Mouse (Mus musculus) adrenal gland, postnatal 4 days (tissue): ENCODE results near the gene Tctn1. TPM values are rescaled to one million over a fixed set of nuclear protein-coding genes. Genes with fewer than 3 reads are reported as not detected.
A peak's percentile ranks its signal among the peaks of the same experiment; 100 is the strongest.

ENCODE experiments used
- DNase-seq, 2 experiments: peaks; one replicate each; pipeline ENCODE4 v3.0.0; 2021 to 2022; ENCODE audit warnings: low spot score in 2 of 2, mixed read lengths in 2 of 2
- long read RNA-seq, 2 experiments: library from polyadenylated mRNA; stranded (forward); transcript quantifications; one replicate each; pipeline ENCODE4 v2.0.0; 2021
- total RNA-seq, 2 experiments: library from RNA; stranded (reverse); gene quantifications; 2 replicates each; pipeline ENCODE4 v1.2.3; 2021

Gene Tctn1
- 10 to 100 TPM; 23.4 to 24.3 TPM for total RNA-seq
- long read RNA-seq, experiment 1, partial matches to known transcripts = 0 of 1 reads
- long read RNA-seq, experiment 1, other reads (novel, unspliced or antisense) = 1 of 1 reads
- long read RNA-seq, experiment 2, partial matches to known transcripts = 3 of 4 reads
- long read RNA-seq, experiment 2, other reads (novel, unspliced or antisense) = 1 of 4 reads

DNA sequence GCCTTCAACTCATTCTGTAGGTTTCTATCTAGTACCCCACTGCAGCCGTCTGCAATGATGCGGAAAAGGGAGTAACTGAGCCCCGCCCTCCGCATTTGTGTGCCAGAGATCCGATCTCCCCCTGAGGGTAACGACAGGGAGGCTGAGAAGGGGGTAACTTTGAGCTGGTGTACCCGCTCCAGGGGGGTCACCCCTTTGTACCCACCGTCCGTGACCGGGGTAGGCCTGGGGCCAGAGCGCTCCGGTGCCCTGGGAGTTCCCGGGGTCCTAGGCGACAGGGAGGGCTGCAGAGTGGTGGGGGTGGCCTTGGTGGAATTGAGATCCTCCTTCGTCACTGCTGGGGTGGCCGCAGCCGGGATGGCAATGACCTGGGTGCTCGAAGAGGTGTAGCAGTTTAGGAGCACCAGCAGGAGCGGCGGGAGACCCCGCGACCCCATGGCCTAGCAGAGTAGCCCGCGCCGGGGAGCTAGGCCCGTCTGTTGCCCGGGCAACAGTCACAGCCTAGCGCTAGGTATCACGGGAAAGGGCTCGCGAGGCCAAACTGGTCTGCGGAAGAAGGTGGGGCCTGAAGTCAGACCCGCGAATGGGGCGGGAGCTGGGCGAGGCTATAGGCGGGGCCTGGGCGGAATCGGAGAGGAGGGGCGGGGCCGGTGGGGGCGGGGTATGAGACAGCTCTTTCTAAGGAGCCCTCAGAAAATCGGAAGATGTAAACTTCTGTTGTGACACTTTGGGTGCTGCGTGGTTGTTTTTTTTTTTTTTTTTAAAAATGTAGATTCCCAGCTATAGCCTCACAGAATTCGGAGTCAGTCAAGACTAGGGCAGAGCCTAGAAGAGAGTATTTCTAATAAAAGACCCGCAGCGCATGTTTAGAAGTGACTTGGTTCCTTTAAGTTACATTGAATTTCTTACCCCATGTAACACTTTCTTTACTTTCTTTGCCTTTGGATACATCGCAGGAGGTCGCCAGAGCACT lies at the start of gene Tctn1:
Gene Tctn1 (minus strand): TSS at position 528 of the 973 bp plus-strand sequence.
- peak; percentile 58 to 84 for DNase-seq

DNA sequence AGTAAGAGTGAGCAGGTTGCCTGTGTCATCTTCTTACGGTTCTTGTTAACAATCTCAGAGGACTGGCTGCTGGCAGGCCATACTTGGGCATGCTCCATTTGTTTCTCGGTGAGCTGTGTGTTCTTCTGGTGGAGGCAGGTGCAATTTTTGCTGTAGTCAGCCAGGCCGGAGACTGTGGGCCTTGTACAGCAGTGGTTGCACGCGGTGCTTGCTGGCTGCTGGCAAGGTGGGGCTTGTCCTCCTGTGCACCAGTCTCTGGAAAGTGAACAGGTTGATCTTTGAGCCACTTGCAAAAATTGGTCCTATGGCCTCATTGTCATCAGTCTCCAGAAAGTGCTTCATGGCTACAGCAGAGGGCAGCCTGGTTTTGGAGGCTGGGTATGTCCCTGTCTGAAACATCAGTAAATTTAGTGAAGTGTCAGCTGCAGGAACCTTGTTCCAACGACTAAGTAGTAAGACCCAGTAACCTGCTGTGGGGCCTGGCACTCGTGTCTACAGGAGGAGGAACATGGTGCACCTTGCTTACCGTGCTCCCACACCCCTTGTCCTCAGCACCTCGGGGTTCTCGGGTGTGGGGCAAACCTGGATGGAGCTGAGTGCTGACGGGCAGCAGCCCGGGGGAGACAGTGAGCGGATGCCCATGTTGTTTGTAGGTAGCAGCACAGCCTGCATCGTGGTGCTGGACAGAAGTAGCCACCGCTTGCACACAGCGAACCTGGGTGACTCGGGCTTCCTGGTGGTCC lies 48.9 kb upstream of the Tctn1 start:
- no peak for DNase-seq

DNA sequence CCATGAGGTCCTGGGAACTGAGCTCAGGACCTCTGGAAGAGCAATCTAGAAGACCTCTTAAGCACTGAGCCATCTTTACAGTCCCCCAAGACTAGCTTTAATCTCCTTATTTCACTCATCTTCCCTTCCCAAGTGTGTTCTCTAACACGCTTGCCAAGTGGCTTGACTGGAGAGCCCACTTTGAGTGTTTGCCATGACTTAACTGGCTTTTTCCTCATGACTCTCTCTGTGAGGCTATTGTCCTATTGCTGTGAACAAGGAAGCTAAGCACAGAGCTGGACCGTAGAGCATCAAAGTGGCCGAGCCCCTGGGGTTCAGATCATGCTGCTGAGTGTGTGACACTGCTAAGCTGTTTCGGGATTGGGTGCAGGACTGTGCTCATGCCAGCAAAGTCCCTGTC lies 48.1 kb upstream of the Tctn1 start:
- DNase-seq = no peak

DNA sequence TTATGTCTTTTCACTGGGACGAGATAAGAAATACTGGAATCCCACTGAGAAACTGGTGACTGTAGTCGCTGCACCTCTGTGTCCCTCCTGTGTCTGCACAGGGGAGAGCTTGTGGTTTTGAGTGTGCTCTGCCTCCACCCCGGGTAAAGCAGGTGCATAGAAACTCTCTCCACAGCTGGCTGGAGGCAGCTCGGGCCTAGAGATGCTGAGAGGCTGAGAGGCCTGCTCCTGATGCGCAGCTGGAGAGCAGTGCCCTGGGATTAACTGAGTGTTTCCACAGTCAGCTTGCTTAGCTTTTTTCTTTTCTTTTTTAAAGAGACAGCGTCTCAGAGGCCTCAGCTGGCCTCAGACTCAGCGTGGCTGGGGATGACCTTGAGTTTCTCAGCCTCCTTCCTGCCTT lies 47.4 kb upstream of the Tctn1 start:
- no peak for DNase-seq

DNA sequence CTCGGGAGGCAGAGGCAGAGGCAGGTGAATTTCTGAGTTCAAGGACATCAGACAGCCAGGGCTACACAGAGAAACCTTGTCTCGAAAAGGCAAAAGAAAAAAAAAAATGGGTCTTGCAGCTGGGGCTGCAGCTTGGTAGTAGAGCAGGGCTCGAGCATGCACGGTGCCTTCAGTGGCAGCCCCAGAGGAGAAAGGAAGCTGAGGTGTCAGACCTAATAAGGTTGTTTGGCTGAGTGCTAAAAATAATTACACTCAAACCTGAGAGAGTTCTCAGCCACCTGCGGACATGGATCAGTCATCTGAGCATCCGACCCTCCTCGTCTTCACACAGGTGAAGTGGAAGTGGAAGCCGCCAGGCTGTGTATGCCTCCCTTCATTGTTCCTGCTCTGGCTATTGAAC lies 46.4 kb upstream of the Tctn1 start:
- DNase-seq = no peak

DNA sequence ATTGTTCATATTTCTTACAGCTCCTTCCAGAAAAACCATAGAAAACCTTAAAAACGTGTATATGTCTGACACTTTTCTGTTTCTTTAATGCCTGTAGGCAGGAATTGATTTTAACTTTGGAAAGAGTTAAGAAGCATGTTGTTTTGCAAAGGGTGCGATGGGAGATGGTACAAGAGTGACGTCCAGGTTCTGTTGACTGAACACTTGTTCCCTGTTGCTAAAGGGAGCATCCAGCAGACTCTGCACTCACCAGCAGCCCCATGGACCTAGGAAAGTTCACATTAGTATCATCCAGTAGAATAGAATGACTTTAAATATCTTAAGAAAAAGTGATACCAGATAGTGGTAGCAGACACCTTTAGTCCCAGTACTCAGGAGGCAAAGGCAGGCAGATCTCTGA lies 42.3 kb upstream of the Tctn1 start:
- no peak for DNase-seq

DNA sequence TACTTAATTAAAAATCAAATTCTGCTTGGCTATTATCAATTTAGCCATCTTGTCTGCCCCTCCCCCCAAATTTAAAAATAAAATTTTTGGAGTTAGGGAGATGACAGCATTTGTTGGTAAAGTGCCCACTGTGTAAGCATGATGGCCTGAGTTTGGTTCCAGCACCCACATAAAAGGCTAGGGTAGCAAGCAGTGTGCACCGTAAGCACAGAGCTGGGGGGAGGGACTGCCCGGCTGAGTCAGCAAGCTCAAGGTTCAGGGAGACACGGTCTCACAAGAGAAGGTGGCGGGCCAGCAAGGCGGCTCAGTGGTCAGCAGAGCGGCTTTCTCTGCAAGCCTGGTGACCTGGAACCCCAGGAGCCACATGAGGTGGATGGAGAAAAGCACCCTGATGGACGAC lies 41.2 kb upstream of the Tctn1 start:
- no peak for DNase-seq

DNA sequence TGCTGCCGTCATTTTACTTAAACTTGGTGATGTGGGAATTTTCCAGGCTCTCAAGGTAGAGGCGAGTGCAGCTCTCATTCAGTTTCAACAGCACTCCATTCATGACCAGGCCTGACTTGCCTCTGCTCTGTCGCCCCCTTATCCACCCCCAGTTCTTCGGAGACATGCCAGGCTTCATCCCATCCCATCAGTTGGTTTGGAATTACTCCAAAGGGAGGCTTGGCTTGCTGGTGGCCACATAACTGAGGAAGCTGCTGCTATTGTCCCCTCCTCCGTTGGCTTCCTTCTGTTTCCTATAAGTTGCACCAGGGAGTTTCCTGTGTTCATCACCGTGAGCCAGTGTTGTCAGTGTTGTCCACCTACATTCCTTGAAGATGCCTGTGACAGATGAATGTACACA lies 40.3 kb upstream of the Tctn1 start:
- no peak for DNase-seq

DNA sequence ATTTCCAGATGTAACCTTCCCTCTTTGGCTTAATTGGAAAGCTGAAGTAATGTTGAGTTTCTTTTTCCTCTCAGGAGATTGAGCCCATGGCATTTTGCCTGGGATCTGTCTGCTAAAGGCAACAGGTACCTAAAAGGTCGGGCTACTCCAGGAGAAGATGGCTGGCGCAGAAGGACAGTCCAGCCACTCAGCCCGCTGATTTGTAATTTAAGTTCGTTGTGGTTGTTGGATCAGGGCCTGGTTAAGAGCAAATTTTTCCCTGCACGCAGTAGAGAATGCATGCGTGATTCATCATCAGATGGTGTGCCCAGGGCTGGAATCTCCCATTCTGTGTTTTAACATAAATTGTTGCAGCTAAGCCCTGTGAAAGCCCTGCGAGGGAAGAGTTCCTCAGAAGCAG lies 39.7 kb upstream of the Tctn1 start:
- no peak for DNase-seq

DNA sequence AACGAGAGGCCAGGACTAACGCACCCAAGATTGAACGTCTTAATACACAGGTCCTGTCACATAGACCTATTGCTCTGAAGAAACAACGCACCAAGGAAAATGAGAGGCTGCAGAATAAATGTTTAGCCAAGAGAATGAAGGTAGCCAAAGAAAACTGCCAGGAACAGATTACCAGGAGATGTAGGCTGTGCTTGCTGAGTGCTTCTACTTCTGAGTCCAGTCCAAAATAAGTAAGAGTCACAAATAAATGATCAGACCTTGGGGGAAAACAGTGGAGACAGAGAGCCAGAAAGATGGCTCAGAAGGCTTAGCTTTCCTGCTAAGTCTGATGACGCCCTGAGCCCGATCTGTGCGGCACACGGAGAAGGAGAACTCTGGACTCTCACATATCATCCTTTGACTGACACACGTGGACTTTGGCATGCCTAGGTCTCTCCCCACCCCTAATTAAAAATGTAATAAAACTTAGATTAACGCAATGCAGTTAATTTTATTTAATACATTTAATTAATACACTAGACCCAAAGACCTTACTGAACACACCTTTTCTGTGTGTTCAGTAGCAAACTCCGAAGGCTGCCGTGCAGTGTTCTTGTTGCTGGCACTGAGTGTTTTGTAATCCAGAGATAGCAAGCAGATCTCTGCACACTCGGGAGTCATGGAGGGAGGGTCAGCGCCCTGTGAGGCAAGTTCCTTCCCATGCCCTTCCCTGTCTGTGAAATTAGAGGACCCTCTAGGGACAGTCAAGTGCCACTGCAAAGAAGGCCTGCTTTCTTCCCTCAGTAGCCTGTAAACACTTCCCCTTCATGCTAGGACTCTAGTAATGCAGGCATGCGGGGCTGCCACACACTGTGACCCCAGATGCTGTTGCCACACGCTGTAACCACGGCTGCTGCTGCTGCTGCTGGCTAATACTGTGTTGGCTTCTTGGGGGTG lies 38.8 kb upstream of the Tctn1 start:
- no peak for DNase-seq

DNA sequence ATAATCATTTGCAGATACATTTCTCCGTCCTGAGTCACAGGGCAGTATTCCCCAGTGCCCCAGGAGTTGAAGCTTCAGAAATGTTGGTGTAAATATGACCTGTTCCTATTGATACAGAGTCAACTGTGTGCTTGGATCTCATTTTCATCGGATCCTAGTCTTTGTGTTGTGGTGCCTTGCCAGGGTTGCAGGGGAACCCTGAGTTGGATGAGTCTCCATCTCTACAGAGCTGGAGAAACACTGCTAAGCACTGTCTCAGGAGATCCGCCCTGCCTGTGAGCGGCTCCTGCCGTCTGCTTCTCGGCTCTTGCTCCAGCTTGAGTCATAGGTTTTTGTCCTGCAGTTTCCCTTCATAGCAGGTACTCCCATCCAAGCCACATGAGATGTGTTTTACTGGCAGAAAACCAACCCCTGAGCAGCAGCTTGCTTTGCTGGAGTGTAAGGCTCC lies 35.8 kb upstream of the Tctn1 start:
- no peak for DNase-seq

DNA sequence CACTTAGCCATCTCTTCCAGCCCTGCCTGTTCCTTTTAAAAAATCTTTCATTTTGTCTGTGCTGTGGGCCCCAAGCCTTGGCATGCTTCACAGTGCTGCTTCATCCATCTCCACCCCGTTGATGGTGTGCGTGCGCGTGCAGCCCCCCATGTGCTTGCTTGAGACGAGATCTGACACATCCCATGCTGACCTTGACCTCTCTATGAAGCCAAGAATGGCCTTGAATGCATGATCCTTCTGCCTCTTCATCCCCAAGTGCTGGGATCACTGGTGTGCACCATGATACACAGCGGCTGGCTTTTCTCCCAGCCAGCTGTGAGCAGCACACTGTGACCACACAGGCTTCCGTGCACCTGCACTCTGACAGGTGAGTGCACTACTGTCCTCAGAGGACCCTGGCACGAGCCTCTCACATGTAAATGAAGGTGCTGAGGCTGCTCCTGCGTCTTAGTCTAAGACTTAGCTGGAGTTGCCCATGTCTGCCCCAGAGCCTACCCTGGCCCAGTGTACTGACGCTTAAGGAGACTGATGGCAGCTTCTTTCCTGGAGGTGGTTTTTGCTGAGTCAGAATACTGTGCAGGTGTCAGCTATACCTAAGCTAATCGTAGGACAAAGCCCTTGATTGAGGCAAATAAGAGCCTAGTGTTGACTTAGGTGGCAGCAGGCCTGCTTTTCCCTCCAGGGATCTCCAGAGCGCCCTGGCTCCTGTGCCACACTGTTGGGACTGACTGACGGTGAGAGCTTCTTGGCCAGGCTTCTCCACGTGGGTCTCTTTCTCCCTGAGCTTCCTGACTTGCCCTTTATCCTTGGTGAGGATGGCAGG lies 31.1 kb upstream of the Tctn1 start:
- DNase-seq = no peak

DNA sequence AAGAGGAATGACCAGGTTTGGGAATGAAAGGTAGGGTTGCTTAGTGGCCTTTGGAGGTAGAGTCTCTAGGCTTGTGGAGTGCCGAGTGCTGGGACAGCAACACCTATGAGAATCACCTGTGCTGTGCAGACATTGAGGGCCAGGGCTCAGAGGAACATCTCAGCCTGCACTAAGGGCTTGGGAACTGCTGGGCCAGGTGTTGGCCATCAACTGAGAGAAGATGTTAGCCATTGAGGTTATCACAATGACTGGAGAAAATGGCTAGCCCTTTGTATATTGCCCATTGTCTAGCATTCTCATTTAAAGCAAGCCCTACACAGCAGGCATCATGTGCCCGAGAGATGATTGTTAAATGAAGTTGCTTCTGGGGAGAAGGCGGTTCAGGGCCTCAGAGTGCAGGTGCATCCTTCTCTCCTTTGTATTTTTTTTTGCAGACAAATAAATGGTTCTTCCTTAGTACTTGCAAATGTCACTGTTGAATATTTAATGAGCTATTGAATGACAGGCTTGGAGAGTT lies 30.0 kb upstream of the Tctn1 start:
- no peak for DNase-seq

DNA sequence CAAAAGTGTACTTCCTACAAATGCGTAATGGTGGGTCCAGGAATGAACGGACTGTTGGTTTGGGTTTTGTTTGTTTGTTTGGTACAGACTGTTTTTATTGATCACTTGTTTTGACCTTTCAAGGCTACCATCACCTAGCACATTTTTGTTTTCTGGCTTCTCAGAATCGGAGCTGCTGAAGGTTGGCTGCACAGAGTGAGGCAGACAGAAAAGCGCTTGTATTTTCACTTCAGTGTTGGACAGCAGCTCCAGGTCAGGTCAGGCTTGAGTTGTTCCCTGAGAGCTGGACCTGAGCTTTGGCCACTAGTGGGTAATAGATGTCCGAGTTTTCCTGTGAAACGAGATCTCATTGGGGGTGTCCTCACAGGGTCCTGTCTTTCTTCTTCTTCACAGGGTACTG lies 28.9 kb upstream of the Tctn1 start:
- DNase-seq = no peak

DNA sequence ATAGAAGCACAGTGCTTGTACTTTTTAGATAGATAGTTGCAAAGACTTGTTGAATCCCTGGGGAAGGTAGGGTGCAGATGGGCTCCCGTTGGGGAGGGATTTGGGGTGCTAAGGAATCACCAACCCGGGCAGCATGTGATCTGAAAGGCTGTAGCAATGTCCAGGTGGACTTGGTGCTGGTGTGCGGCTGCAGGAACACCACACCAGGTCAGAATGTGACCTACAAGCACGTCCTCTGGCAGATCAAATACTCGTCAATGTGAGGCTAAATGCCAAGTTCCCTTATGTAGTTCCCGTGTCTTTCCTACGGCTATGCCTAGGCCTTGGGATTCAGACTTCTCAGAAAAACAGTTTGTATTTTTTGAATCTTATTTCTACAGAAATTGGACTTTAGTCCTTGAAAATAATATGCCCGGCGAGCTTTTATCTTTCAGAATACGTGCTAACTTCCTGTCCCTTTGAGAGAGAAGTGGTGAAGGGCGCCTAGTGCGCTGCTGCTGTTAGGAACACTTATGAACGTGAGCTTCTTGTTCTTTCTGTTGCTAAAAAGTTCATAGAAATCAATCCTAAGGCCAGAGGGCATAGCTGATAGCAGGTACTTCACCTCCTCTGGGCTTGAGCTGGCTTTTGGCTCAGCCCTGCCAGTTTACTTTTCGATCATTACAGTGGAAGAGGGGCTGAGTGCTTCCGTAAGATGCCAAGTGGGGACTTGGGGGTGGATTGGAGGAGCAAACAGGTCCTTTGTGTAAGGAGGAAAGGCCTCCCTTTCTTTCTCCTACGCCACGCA lies 27.5 kb upstream of the Tctn1 start:
- DNase-seq = no peak

DNA sequence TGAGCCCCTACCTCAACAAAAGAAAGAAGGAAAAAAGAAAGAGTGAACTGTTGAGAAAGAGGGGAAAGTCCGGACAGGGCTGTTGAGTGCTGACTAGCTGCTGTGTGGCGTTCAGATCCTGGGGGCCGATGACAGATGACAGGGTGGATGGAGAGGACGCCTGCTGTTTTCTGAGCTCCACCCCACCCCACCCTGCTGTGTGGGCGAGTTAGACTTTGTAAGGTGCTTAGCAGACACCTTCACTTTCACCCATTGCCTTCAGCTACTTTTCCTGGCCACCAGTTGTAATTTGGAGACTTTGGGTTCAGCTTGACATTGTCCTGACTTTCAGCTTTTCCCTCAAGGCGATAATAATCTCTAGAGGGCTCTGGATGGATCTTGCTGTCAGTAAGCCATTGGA lies 26.9 kb upstream of the Tctn1 start:
- DNase-seq = no peak

DNA sequence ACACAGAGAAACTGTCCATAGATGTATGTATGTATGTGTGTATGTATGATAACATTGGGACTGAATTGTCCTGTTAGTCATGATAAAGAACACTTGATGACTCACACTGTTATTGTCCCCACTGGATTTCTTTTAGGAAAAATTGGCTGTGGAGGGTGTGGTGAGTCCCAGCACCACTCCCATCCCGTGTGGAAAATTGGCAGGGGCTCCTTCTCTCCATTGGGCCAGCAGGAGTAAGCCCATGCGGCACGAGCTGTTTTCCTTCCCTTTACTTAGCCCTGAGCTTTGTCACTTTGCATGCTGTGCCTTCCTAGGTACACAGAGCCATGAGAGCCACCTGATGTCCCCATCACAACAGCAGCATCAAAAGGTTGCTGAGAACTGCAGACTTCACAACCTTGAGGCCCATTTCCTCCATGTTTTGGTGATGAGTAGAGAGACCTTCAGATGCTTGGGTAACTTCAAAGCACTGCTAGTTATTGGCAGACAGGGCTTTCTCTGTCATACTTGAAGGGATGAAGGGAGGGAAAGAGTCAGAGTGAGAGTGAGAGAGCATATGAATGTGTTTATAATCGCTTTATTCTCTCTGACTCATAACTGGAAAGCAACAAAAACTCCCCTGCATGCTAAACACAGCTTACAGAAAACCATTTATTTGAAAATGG lies 24.0 kb upstream of the Tctn1 start:
- no peak for DNase-seq

DNA sequence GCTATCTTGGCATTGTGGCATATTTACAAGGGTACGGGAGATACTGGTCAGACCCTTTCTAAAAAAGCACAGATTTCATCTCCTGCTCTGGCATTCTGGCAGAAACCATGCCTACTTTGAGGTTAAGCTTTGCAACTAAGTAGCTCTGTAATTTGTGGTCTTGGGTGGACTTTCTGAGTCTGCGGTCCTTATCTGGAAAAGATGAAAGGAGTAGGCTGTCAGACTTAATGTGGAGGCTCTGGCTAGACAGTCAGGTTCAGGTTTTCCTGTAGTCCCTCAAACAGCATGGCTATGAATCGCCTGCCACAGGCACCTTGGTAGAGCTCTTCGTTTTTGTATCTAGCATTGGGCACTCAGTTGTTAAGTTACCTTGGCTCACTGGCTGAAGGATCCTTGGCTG lies 22.8 kb upstream of the Tctn1 start:
- no peak for DNase-seq
